Mouse (Mus musculus) liver, adult 2 months (tissue): ENCODE data around the gene Pappa. TPM values are rescaled to one million over a fixed set of nuclear protein-coding genes. Genes with fewer than 3 reads are reported as not detected.

Source experiments
- DNase-seq: peaks from one replicate; pipeline ENCODE4 v3.0.0-alpha.2; 2011; ENCODE audit warnings: low read depth, low spot score; ENCODE audit errors: extremely low read depth
- H3K27ac ChIP-seq: fragments of 200-500 bp; replicated peaks from 2 replicates; pipeline ENCODE4 v1.5.1; 2012; ENCODE audit warnings: low read depth, mild to moderate bottlenecking, control low read depth, inconsistent platforms, low read length; ENCODE audit not compliant: insufficient read depth
- H3K27me3 ChIP-seq: fragments of 200-500 bp; 2 replicates; pipeline ENCODE4 v1.6.1; 2012; ENCODE audit warnings: mild to moderate bottlenecking, moderate library complexity, low read length, inconsistent platforms; ENCODE audit not compliant: control insufficient read depth, insufficient read depth
- H3K36me3 ChIP-seq: fragments of 200-500 bp; 2 replicates; pipeline ENCODE4 v1.6.1; 2012; ENCODE audit warnings: low read length, inconsistent platforms; ENCODE audit not compliant: control insufficient read depth, insufficient read depth
- H3K4me1 ChIP-seq: fragments of 200-500 bp; 2 replicates; pipeline ENCODE4 v1.6.1; 2011; ENCODE audit warnings: low read length; ENCODE audit not compliant: control insufficient read depth, insufficient read depth
- H3K4me3 ChIP-seq: fragments of 200-500 bp; 2 replicates; pipeline ENCODE4 v1.5.1; 2011; ENCODE audit warnings: low read depth, mild to moderate bottlenecking, control low read depth, low read length, moderate library complexity; ENCODE audit not compliant: insufficient read depth
- H3K79me2 ChIP-seq: fragments of 200-500 bp; 2 replicates; pipeline ENCODE4 v1.6.1; 2012; ENCODE audit warnings: inconsistent platforms, mild to moderate bottlenecking, low read length, moderate library complexity; ENCODE audit not compliant: control insufficient read depth, insufficient read depth
- H3K9ac ChIP-seq: fragments of 200-500 bp; 2 replicates; pipeline ENCODE4 v1.6.1; 2012; ENCODE audit warnings: low read depth, mild to moderate bottlenecking, control low read depth, inconsistent platforms, low read length
- CTCF ChIP-seq: fragments of 200-500 bp; IDR thresholded peaks from 2 replicates; pipeline ENCODE4 v1.5.1; 2011; ENCODE audit warnings: low read depth, low read length, control low read depth
- POLR2A ChIP-seq: fragments of 200-500 bp; IDR thresholded peaks from 2 replicates; pipeline ENCODE4 v1.6.1; 2011; ENCODE audit warnings: low read length, control low read depth; ENCODE audit not compliant: insufficient read depth; ENCODE audit errors: extremely low read depth
- WGBS: fragments of 180-500 bp; shearing (Covaris S2); methylation state at CpG from one replicate; pipeline ENCODE4 v1.1.7; 2018; 5-methylcytosine and 5-hydroxymethylcytosine counted together
- polyA plus RNA-seq: library from polyadenylated mRNA; depleted of rRNA; stranded (reverse); fragments of >200 nt; gene quantifications from 2 replicates; pipeline ENCODE4 v1.2.3, GENCODE M21; 2012
- total RNA-seq: library from RNA; depleted of rRNA; stranded (reverse); fragments of >200 nt; gene quantifications from 2 replicates; pipeline ENCODE4 v1.2.3, GENCODE M21; 2014

Gene Pappa
- total and polyA plus RNA-seq, 2 experiments = 0.02 to 0.09 TPM

- H3K4me1 ChIP-seq = peaks cover 2% of the 10 kb centered on the region; the same call in 1 of the 2 replicates
- 54% methylated on average over 1 of the region's 1 CpGs for WGBS
- TF ChIP-seq POLR2A = no peak
- TF ChIP-seq CTCF = no peak
- no peaks in the 10 kb centered on the region for H3K79me2 ChIP-seq
- H3K27me3 ChIP-seq = no peaks in the 10 kb centered on the region
- H3K36me3 ChIP-seq = no peaks in the 10 kb centered on the region
- no peak for DNase-seq
- H3K4me3 ChIP-seq = no peak overlapping the region
- no peak overlapping the region for H3K27ac ChIP-seq
- H3K9ac ChIP-seq = no peak overlapping the region
Observed at GRCm38 (mm10) chr4:65295741-65296140, 171.8 kb downstream of the Pappa start.

GRCm38 (mm10) chr4:65296356-65296967 is 172.5 kb downstream of the Pappa start:
- H3K4me1 ChIP-seq = peaks cover 2% of the 10 kb centered on the region; the same call in 1 of the 2 replicates
- no peak for DNase-seq
- WGBS = 86% methylated on average over 7 of the region's 7 CpGs
- H3K36me3 ChIP-seq = no peaks in the 10 kb centered on the region
- TF ChIP-seq POLR2A (no peak), CTCF (no peak)
- no peaks in the 10 kb centered on the region for H3K79me2 ChIP-seq
- no peak overlapping the region for H3K4me3 ChIP-seq
- no peak overlapping the region for H3K27ac ChIP-seq
- no peak overlapping the region for H3K9ac ChIP-seq
- H3K27me3 ChIP-seq = no peaks in the 10 kb centered on the region

- no peak for DNase-seq
- H3K4me3 ChIP-seq = no peak overlapping the region
Observed at GRCm38 (mm10) chr4:65296968-65297499, 173.1 kb downstream of the Pappa start.

GRCm38 (mm10) chr4:65298212-65299181 is 174.5 kb downstream of the Pappa start:
- Histone ChIP-seq H3K9ac (no peak overlapping the region), H3K79me2 (no peaks in the 10 kb centered on the region), H3K4me3 (no peak overlapping the region), H3K27ac (peak overlapping the region; percentile 4), H3K36me3 (no peaks in the 10 kb centered on the region), H3K4me1 (peaks cover 4% of the 10 kb centered on the region; the same call in 1 of the 2 replicates), H3K27me3 (no peaks in the 10 kb centered on the region)
- TF ChIP-seq POLR2A (no peak), CTCF (no peak)
- peak; percentile 87 for DNase-seq
- 28% methylated on average over 9 of the region's 9 CpGs for WGBS

More at GRCm38 (mm10) chr4:65296968-65297499, 173.1 kb downstream of the Pappa start:
- H3K36me3 ChIP-seq = no peaks in the 10 kb centered on the region
- H3K27me3 ChIP-seq = no peaks in the 10 kb centered on the region
- WGBS = 74% methylated on average over 13 of the region's 13 CpGs
- H3K27ac ChIP-seq = no peak overlapping the region
- H3K79me2 ChIP-seq = no peaks in the 10 kb centered on the region
- no peak for TF ChIP-seq POLR2A
- TF ChIP-seq CTCF = no peak
- H3K4me1 ChIP-seq = peaks cover 2% of the 10 kb centered on the region; the same call in 1 of the 2 replicates
- H3K9ac ChIP-seq = no peak overlapping the region

- TF ChIP-seq POLR2A (no peak), CTCF (no peak)
- 56% methylated on average over 1 of the region's 1 CpGs for WGBS
- H3K27ac ChIP-seq = no peak overlapping the region
- no peak overlapping the region for H3K4me3 ChIP-seq
- H3K36me3 ChIP-seq = no peaks in the 10 kb centered on the region
- H3K9ac ChIP-seq = no peak overlapping the region
- H3K79me2 ChIP-seq = no peaks in the 10 kb centered on the region
- H3K4me1 ChIP-seq = peaks cover 4% of the 10 kb centered on the region; the same call in 1 of the 2 replicates
- no peak for DNase-seq
- H3K27me3 ChIP-seq = no peaks in the 10 kb centered on the region
Observed at GRCm38 (mm10) chr4:65299365-65299764, 175.4 kb downstream of the Pappa start.
